Mouse (Mus musculus): ENCODE data around the gene Tbc1d9b. TPM values are rescaled to one million over a fixed set of nuclear protein-coding genes. Genes with fewer than 3 reads are reported as not detected.
A peak's percentile ranks its signal among the peaks of the same experiment; 100 is the strongest.

The Tbc1d9b gene
- total and polyA plus RNA-seq, 2 experiments from 2014 or later = 31.3 to 68.8 TPM

DNA sequence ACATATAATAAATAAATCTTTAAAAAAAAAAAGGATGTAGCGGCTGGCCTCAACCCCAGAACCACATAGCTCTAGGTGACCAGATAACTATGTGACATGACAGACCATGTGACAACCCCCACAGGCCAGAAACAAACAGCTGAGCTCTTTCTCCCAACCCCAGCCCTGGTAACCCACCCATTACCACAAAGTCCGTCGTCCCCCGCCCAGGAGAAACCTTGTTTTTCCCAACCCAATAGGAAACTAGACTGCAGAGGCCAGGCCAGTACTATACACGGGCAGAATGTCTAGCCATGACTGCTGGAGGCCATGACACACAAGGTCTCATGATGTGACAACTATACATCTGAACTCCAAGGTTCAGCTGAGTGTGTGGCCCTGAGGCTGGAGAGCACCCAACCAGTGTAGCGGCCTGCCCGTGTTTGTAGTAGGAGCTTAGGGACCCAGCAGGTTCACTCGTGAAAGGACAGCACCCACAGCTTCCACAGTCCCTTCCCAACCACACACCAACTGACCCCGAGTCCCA, 72.2 kb downstream of the Tbc1d9b start:
- no peak for TF ChIP-seq CTCF (IDR thresholded peaks at IDR 0.05)
- Histone ChIP-seq H3K9ac (replicated peaks; ENCODE audit: low read length, poor library complexity, severe bottlenecking) (no peak overlapping the region), H3K4me1 (ENCODE audit: insufficient read depth, low read length) (no peaks in the 10 kb centered on the region), H3K36me3 (ENCODE audit: insufficient read depth, low read length) (peaks cover 92% of the 10 kb centered on the region), H3K27ac (ENCODE audit: low read depth, low read length) (no peak overlapping the region), H3K27me3 (ENCODE audit: insufficient read depth, low read length) (no peaks in the 10 kb centered on the region), H3K4me3 (ENCODE audit: low read depth, low read length) (no peak overlapping the region), H3K4me2 (ENCODE audit: low read depth, low read length, poor library complexity, severe bottlenecking) (no peak overlapping the region), H3K9me3 (ENCODE audit: low read length) (no peaks in the 10 kb centered on the region)
- DNase-seq (ENCODE audit: low spot score) (no peak), ATAC-seq (ENCODE audit: low FRiP score) (no peak)
- 93% methylated on average over 9 of the region's 9 CpGs for whole genome bisulfite sequencing

GRCm38 (mm10) chr11:50205434-50205833, 74.2 kb downstream of the Tbc1d9b start:
- no peak overlapping the region for H3K4me3 ChIP-seq (ENCODE audit: low read depth, low read length)
- no peak for DNase-seq (ENCODE audit: low spot score)
- H3K27ac ChIP-seq (ENCODE audit: low read depth, low read length) = no peak overlapping the region
- no peaks in the 10 kb centered on the region for H3K27me3 ChIP-seq (ENCODE audit: insufficient read depth, low read length)
- peaks cover 74% of the 10 kb centered on the region for H3K36me3 ChIP-seq (ENCODE audit: insufficient read depth, low read length)
- no peaks in the 10 kb centered on the region for H3K9me3 ChIP-seq (ENCODE audit: low read length)
- TF ChIP-seq CTCF (IDR thresholded peaks at IDR 0.05) = no peak
- H3K4me2 ChIP-seq (ENCODE audit: low read depth, low read length, poor library complexity, severe bottlenecking) = no peak overlapping the region
- no peak overlapping the region for H3K9ac ChIP-seq (replicated peaks; ENCODE audit: low read length, poor library complexity, severe bottlenecking)
- peaks cover 6% of the 10 kb centered on the region; the same call in 1 of the 2 replicates for H3K4me1 ChIP-seq (ENCODE audit: insufficient read depth, low read length)
- ATAC-seq (ENCODE audit: low FRiP score) = no peak
- 90% methylated on average over 3 of the region's 3 CpGs for WGBS

DNA sequence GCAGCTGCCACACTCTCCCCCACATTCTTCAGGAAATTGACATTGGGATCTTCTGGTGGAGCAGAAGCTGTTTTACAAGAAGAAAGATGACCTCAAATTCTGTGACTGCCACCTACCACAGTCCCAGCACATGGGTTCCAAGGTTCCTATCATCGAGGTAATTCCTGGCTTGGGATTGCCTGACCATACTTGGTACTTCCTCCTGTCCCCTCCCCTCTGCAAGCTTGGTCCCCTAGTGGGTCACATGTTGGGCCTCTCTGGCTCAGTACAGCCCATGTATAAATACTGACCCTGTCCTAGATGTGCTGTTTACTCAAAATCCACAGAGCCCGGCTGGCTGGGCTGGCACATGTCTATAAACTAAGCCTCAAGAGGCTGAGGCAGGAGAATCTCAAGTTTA, 74.8 kb downstream of the Tbc1d9b start:
- ATAC-seq (ENCODE audit: low FRiP score) (no peak), DNase-seq (ENCODE audit: low spot score) (no peak)
- no peak overlapping the region for H3K4me2 ChIP-seq (ENCODE audit: low read depth, low read length, poor library complexity, severe bottlenecking)
- no peak for TF ChIP-seq CTCF (IDR thresholded peaks at IDR 0.05)
- H3K36me3 ChIP-seq (ENCODE audit: insufficient read depth, low read length) = peaks cover 68% of the 10 kb centered on the region
- WGBS = 97% methylated on average over 2 of the region's 2 CpGs
- H3K4me3 ChIP-seq (ENCODE audit: low read depth, low read length) = no peak overlapping the region
- H3K27me3 ChIP-seq (ENCODE audit: insufficient read depth, low read length) = no peaks in the 10 kb centered on the region
- no peak overlapping the region for H3K9ac ChIP-seq (replicated peaks; ENCODE audit: low read length, poor library complexity, severe bottlenecking)
- peaks cover 6% of the 10 kb centered on the region; the same call in 1 of the 2 replicates for H3K4me1 ChIP-seq (ENCODE audit: insufficient read depth, low read length)
- no peak overlapping the region for H3K27ac ChIP-seq (ENCODE audit: low read depth, low read length)
- H3K9me3 ChIP-seq (ENCODE audit: low read length) = no peaks in the 10 kb centered on the region

DNA sequence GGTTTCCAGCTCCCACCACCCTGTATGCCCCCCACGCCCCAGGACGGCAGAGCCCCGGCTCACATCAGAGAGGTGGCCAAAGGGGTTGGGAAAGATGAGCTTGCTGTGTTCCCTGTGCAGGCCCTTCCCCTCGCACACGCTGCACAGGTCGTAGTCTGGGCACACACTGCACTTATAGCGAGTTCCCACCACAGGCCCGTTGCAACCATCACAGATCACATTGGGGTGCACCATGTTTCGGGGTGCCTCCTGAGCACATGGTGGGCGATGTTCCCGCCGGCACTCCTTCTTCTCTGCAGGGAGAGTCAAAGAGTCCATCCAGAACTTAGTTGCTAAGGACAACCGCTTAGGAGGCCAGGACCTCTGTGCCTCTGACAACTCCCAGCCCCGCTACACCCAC, 76.1 kb downstream of the Tbc1d9b start:
- Histone ChIP-seq H3K9me3 (ENCODE audit: low read length) (no peaks in the 10 kb centered on the region), H3K9ac (replicated peaks; ENCODE audit: low read length, poor library complexity, severe bottlenecking) (no peak overlapping the region), H3K27me3 (ENCODE audit: insufficient read depth, low read length) (no peaks in the 10 kb centered on the region), H3K4me3 (ENCODE audit: low read depth, low read length) (no peak overlapping the region), H3K36me3 (ENCODE audit: insufficient read depth, low read length) (peaks cover 55% of the 10 kb centered on the region), H3K4me1 (ENCODE audit: insufficient read depth, low read length) (peaks cover 9% of the 10 kb centered on the region; the same call in 1 of the 2 replicates), H3K4me2 (ENCODE audit: low read depth, low read length, poor library complexity, severe bottlenecking) (no peak overlapping the region), H3K27ac (ENCODE audit: low read depth, low read length) (no peak overlapping the region)
- TF ChIP-seq CTCF (IDR thresholded peaks at IDR 0.05) = no peak
- ATAC-seq (ENCODE audit: low FRiP score) = no peak
- no peak for DNase-seq (ENCODE audit: low spot score)
- WGBS = 92% methylated on average over 14 of the region's 14 CpGs

GRCm38 (mm10) chr11:50208039-50208438, 76.8 kb downstream of the Tbc1d9b start:
- no peak for TF ChIP-seq CTCF (IDR thresholded peaks at IDR 0.05)
- Histone ChIP-seq H3K4me1 (ENCODE audit: insufficient read depth, low read length) (peaks cover 9% of the 10 kb centered on the region; the same call in 1 of the 2 replicates), H3K9ac (replicated peaks; ENCODE audit: low read length, poor library complexity, severe bottlenecking) (no peak overlapping the region), H3K9me3 (ENCODE audit: low read length) (no peaks in the 10 kb centered on the region), H3K4me3 (ENCODE audit: low read depth, low read length) (no peak overlapping the region), H3K27ac (ENCODE audit: low read depth, low read length) (no peak overlapping the region), H3K36me3 (ENCODE audit: insufficient read depth, low read length) (peaks cover 48% of the 10 kb centered on the region), H3K4me2 (ENCODE audit: low read depth, low read length, poor library complexity, severe bottlenecking) (no peak overlapping the region), H3K27me3 (ENCODE audit: insufficient read depth, low read length) (no peaks in the 10 kb centered on the region)
- ATAC-seq (ENCODE audit: low FRiP score) = no peak
- WGBS = 95% methylated on average over 5 of the region's 5 CpGs
- DNase-seq (ENCODE audit: low spot score) = no peak

DNA sequence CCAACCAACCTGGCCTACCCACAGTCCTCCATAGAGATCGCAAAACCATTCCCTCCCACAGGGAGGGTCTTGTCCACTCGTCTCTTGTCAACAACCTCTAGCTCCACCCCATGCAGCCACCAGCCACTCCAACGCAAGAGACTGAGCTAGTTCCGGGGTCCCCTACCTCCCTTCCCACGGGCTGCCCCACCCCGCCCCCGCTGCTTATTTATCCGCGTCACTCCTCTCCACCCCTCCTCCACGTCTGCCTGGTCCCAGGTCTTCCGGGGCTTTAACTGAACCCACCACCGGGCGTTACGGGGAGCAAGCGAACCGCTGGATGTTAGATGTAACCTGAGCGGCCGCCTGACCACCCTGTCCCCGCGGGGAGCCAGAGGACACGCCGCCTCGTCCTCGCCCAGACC, 78.9 kb downstream of the Tbc1d9b start:
- Histone ChIP-seq H3K36me3 (ENCODE audit: insufficient read depth, low read length) (peaks cover 30% of the 10 kb centered on the region), H3K4me1 (ENCODE audit: insufficient read depth, low read length) (peaks cover 9% of the 10 kb centered on the region; the same call in 1 of the 2 replicates), H3K9me3 (ENCODE audit: low read length) (no peaks in the 10 kb centered on the region), H3K4me3 (ENCODE audit: low read depth, low read length) (peak overlapping the region; percentile 99), H3K9ac (replicated peaks; ENCODE audit: low read length, poor library complexity, severe bottlenecking) (peak overlapping the region; percentile 100), H3K4me2 (ENCODE audit: low read depth, low read length, poor library complexity, severe bottlenecking) (peak overlapping the region; percentile 67), H3K27me3 (ENCODE audit: insufficient read depth, low read length) (no peaks in the 10 kb centered on the region), H3K27ac (ENCODE audit: low read depth, low read length) (peak overlapping the region; percentile 100)
- no peak for TF ChIP-seq CTCF (IDR thresholded peaks at IDR 0.05)
- ATAC-seq (ENCODE audit: low FRiP score) (peak; percentile 94), DNase-seq (ENCODE audit: low spot score) (peak; percentile 97)
- WGBS = under 1% methylated on average over 24 of the region's 24 CpGs
